Comparison of ENCODE assay signal across 9 mouse cellular contexts in the genomic region with DNA sequence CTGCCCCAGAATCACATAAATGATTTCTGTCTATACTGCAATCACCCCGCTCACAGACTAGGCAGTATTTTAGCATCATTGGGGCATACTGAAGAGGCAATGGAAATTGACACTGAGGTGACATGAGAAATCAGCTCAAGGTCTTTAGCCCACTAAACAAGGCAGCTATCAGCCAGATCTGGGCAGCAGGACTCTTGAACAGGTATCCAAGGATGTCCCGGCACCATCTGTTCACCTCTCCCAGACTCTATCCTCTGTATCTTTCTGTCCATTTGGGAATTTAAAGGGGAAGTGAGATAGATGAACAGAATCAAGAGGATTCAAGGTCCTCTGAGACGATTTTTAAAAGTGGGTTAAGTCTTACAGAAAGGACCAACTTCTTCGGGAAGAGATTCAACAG.
"Had no signal": no experiment of that assay in that cellular context is flagged by ENCODE, and none has a peak within 500 bp of the region (broad histone marks: within the 10 kb centered on the region; RNA-seq: fewer than 3 reads in every experiment).

No protein-coding gene starts in this region.

- ATAC-seq: liver, postnatal 0 days had no signal

- DNase-seq: kidney, adult 9 months; kidney, postnatal 10 days; kidney, postnatal 4 days; liver; liver, embryonic 13.5 days; liver, postnatal 0 days; midbrain, embryonic 14.5 days; right cerebral cortex, postnatal 25 days; thymus, postnatal 4 days had no signal
